Mouse (Mus musculus) gonadal fat pad, adult 2 months (tissue): ENCODE measurements around the gene 4930579G24Rik. TPM values are rescaled to one million over a fixed set of nuclear protein-coding genes. Genes with fewer than 3 reads are reported as not detected.

ENCODE experiments used
- DNase-seq: peaks from one replicate; pipeline ENCODE4 v3.0.0-alpha.2; 2012; ENCODE audit warnings: low read depth
- polyA plus RNA-seq: library from polyadenylated mRNA; depleted of rRNA; stranded (reverse); fragments of >200 nt; gene quantifications from 2 replicates; pipeline ENCODE4 v1.2.3, GENCODE M21; 2012; rRNA removed

Gene 4930579G24Rik
- 1.4 and 1.7 TPM in 2 replicates for polyA plus RNA-seq

- peak; percentile 99 for DNase-seq
These were observed at the start of gene 4930579G24Rik for GRCm38 (mm10) chr3:79628561-79629415. 4930579G24Rik (plus strand) TSS chr3:79629079.

GRCm38 (mm10) chr3:79579891-79580575 lies 48.8 kb upstream of the 4930579G24Rik start:
- no peak for DNase-seq

GRCm38 (mm10) chr3:79586804-79587203 lies 42.1 kb upstream of the 4930579G24Rik start:
- DNase-seq = no peak

DNA sequence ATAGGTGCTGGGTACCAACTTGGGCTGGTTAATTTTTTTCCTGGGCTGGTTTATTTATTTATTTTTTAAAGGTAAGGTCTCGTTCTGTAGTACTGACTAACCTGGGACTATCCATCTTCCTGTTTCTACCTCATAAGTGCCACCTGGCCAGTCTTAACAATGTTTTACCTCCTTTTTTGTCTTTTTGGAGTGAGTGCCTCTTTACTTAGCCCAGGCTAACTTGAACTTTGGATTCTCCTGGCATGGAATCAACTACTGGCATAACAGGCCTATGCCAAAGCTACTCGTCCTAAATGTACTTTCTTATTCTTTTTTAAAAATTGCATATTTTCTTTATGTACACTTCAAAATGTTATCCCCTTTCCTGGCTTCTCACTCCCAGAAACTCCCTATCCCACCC lies 39.2 kb upstream of the 4930579G24Rik start:
- no peak for DNase-seq

GRCm38 (mm10) chr3:79590863-79591792 lies 37.8 kb upstream of the 4930579G24Rik start, which contains the start of gene Ppid:
Ppid (plus strand) TSS chr3:79591342.
- DNase-seq = no peak

GRCm38 (mm10) chr3:79591793-79592471 lies 36.9 kb upstream of the 4930579G24Rik start:
- no peak for DNase-seq

DNA sequence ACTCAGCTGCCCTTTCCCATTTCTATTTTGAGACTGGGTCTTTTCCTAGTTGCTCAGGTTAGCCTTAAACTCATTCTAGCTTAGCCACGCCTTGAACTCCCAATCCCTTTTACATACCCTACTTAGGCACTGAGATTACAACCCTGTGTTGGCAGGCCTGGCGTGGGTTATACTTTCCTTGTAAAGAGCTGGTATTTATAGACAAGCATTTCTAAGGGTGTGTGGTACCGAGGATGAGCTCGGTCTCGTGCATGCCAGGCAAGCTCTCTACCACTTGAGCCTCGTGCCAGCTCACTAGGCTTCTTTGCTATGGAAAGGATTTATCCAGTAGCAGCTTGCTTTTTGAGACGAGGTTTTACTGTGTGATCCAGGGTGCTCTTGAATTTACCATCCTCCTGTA lies 33.4 kb upstream of the 4930579G24Rik start:
- no peak for DNase-seq

DNA sequence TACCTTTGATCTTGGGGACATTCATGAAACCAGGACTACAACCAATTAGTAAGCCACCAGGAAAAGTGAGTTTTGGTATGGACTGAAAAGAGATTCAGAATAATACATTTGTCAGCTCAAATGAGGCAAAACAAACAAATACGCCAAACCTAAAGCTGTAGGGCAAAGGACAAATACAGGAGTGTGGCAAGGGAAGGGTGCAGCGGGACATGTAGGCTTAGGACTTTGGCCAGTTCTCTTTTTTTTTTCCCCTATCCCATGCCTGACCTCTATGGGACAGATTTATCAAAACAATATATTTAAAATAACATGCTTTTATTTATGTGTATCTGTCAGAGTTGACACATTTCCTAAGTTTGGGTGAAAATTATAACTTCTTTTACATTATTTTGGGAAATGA lies 19.0 kb upstream of the 4930579G24Rik start:
- DNase-seq = no peak

DNA sequence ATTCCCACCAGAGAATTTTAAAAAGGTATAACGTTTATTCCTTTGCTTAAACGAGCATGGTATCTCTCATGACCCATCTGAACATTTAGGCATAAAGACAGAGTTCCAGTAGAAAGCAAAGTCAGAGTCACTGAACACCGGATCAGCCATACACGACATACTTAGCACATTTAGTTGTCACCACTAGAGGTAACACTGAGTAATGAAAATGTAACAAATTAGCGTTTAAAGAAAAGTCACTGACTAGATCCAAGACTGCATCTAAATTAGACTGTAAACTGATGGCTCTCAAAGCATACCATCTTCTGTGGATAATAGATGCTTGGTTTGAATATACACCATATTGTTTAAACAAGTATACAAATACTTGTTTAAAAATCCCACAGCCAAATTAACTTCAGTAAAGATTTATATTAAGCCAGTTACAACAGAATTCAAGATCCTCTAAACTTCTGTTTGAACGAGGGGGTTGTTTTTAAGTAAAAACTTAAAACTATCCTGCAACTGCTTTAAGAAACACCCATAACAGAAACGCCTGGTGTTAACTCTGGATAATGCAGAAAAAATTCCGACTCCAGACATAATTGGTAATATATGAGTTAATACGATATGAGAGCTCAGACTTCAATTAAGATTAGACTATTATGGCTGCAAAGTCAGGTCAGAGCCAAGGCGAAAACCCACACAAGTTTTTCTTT lies 1.2 kb upstream of the 4930579G24Rik start:
- DNase-seq = peak; percentile 2

DNA sequence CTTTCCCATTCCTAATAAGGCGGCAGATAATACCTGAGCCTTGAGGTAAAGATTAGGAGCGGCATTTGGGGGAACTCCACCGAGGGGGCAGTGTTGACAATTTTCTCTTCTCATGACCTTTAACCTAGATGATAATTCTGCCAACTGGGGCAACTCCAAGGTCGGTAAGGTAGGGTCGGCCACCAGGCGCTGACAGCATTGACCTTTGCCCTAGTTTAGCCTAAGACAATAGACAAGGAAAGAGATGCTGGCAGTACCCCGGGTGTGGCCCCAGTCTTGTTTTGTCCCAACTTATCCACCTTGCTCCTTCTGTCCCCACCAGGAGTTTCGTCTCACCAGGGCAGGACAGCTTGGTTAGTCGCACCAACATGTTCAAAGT lies 708 bp upstream of the 4930579G24Rik start:
- peak; percentile 28 for DNase-seq

DNA sequence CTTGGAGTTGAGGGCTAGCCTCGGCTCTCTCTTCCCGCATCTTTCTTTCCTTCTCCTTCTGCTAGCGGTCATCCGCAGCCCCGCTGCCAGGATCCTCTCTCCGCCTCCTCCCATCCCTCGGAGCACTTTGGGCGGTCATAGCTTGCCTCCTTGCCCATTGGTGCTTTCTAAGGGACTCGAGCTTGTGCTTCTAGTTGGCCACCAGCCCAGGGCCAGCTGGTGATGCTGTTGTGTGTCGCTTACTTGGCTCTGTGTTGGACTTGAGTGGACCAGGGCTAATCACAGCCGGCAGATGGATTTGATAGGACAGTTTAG lies 494 bp downstream of the 4930579G24Rik start, which contains the start of gene Etfdh:
Gene Etfdh (minus strand): TSS at position 85 of the 315 bp plus-strand sequence.
- peak; percentile 4 for DNase-seq

DNA sequence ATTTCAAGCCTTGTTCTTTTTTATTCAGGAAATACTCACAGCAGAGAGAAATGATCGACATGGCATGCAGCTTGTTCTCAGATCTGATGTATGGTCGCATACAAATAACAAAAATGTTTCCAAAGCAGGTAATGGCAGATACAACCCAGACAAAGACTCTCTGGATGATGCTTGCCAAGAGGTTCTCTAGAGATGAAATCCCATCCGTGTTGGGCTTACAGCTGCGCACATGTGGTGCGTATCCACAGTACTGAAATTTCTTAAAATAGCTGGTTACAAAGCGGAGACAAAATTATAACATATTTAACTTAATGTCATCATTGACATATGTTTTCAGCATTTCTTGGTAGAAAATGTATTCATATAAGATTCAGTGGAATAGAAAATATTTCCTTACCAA lies 23.2 kb downstream of the 4930579G24Rik start:
- no peak for DNase-seq

GRCm38 (mm10) chr3:79656682-79657081 lies 27.8 kb downstream of the 4930579G24Rik start:
- no peak for DNase-seq

DNA sequence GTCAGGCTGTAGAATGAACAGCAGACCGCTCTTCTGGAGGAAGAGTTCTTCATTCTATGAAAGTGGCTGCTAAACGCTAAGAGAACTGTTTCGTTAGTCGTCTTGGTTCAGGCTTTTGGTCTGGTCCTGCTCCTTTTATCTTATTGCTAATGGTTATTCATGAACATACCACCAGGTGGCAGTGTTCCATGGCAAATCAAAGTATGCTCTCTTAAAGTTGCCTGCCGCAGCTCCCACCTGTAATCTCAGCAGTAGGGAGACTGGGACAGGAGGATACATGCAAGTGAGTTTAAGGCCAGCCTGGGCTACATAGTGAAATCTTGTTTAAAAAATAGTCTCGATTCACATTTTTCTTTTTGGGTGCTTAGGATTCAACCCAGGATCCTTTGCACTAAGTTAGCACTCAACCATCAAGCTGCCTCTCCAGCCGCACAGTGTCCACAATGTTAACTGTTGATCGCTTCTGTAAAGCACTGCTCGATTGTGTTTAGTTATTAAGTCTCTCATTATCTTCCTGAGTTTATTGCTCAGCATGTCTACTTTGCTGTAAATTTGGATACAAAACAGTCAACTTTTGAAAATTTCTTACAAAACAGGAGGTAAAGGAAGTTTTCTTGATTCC lies 36.0 kb downstream of the 4930579G24Rik start:
- DNase-seq = peak; percentile 8

- no peak for DNase-seq
These were observed 41.7 kb downstream of the 4930579G24Rik start for GRCm38 (mm10) chr3:79670556-79670955.

- DNase-seq = no peak
These were observed 43.3 kb downstream of the 4930579G24Rik start for GRCm38 (mm10) chr3:79672188-79672587.

- DNase-seq = no peak
These were observed 44.2 kb downstream of the 4930579G24Rik start for GRCm38 (mm10) chr3:79673082-79673481.

DNA sequence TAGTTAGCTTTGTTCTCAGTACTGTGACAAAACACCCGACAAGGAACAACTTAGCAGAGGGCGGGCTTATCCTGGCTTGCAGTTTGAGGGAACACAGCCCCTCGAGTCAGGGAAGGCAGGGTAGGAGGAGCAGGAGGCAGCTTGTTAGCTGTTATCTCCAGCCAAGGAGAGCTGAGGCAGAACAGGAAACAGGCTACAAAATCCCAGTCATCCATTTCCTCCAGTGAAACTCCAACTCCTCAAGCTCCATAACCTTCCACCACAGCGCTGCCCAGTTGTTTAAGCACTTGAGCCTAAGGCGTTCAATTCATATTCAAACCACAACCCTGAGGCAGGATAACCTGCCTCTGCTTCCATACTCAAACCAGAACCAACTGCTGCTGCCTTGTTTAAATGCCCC lies 45.8 kb downstream of the 4930579G24Rik start:
- DNase-seq = no peak

DNA sequence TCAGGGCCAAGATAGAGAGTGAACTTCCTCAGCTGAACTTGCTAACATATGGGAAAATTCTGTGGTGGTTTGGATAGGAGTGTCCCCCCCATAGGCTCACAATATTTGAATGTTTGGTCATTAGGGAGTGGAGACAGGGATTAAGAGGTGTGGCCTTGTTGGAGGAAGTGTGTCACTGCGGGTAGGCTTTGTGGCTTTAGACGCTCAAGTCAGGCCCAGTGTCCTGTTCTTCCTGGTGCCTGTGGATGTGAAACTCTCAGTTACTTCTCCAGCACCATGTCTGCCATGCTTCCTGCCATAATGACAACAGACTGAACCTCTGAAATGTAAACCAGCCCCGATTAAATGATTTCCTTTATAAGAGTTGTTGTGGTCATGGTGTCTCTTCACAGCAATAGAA lies 47.5 kb downstream of the 4930579G24Rik start:
- no peak for DNase-seq
